Mouse (Mus musculus): Measurements from ENCODE around the gene Gas2l2.

GRCm38 (mm10) chr11:83442596-83443267 lies 13.5 kb upstream of the Gas2l2 start:
- TF ChIP-seq POLR2A (IDR thresholded peaks at IDR 0.05; ENCODE audit: insufficient read depth, low read depth, low read length) (no peak), CTCF (IDR thresholded peaks at IDR 0.05; ENCODE audit: insufficient read depth, low read depth, low read length) (no peak; the same call in 1 of the 2 replicates)
